Mouse (Mus musculus) urinary bladder, postnatal 0 days (tissue): Measurements from ENCODE around the gene Phkg1. TPM values are rescaled to one million over a fixed set of nuclear protein-coding genes. Genes with fewer than 3 reads are reported as not detected.

Experiments
- polyA plus RNA-seq: library from polyadenylated mRNA; unstranded; fragments of >200 nt; fragmentation: Nextera tagmentation; extraction: Ambion mirVana; gene quantifications from 2 replicates; pipeline ENCODE4 v1.2.1, GENCODE M21; 2015

The Phkg1 gene
- 0.15 and 0.33 TPM in 2 replicates for polyA plus RNA-seq

DNA sequence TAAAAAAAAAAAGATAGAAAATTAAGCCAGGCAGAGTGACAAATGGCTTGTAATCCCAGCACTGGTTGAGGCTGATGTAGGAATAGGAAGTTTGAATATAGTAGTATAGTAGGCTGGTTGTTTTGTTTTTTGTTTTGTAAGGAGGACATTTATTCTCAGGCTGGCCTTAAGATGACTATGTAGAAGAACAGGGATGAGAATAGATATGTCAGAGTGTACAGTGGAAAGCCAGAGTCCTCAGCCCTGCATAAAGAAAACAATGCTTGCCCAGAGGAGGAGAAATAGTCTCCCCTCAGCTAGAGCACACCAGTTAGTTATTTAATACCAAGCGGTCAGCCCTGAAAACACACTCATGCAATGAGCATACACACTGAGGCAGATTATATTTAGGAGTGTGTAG is at the start of gene Phkg1:
Gene Phkg1 (minus strand): TSS at position 101 of the 400 bp plus-strand sequence.

GRCm38 (mm10) chr5:129941495-129942045 is 43.2 kb upstream of the Phkg1 start, which contains the start of gene Vkorc1l1:
Gene Vkorc1l1, plus strand, starts transcription at chr5:129941970.

DNA sequence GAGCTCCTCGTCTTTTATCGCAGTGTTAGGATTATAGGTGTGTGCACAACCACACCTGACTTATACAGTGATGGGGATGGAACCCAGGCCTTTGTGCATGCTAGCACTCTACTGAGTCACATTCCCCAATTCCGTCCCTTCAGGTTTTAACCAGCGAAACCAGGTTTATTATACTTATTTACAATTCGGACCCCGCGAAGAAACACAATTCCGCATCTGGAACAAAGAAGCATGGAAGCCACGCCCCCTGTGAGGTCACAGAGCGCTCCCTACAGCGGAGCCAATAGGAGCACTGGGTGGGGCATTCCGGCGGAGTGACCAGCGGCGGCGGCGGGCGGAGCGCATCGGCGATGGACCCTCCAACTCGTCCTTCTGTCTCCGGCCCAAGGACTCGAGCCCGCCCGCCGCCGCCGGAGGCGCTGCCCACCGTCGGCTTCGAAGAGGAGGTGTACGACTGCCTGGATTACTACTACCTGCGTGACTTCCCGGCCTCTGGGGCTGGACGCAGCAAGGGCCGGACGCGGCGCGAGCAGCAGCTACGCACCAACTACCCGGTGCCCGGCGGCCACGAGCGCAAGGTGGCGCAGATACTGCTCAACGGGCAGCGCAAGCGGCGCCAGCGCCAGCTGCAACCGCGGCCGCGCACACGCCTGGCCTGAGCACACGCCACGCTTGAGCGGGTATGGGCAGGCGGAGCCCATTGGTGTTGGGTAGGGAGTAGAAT is 10.1 kb upstream of the Phkg1 start, which contains the start of gene Nupr1l:
Gene Nupr1l (plus strand): TSS at position 299 of the 724 bp plus-strand sequence.

DNA sequence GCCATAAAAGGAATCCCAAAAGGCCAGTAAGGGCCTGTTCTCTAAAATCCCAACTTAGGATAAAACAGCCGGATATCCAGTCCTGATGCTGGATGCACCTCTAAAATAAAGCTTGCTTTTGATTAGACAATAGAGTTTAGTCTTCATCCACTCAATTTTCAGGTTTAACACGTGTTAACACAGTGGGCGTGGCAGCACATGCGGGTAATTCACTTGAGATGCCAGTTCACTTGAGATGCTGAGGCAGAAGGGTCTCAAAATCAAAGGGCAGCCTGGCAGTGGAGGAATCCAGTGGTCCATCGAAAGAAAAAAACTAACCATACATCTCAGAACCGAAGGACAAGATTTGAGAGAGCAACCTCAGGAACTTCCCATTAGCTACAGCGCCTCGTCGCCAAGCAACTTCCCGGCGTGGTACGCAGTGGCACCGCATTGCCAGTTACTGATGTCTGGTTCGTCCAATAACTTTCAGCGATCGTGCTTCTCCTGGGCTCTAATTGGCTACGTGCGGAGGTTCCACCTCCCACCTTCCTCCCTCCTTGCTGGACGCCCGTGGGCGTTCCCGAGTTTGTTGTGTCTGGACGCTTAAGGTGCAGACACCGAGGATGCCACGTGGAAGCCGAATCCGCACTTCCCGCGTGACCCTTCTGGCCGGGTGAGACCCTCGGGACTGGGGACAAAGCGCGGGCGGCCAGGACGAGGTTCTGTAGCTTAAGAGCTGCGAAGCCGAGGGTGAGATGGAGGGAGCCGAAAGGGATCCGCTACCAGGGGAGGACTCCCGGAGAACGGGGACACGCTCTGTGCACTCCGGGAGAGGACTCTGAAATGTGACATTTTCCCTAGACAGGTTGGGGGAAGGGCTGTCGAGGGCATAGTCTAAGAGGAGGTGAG is 2.9 kb downstream of the Phkg1 start, which contains the start of gene Zbed5:
Gene Zbed5 (plus strand): TSS at position 526 of the 891 bp plus-strand sequence.

GRCm38 (mm10) chr5:129886911-129887636 is 11.3 kb downstream of the Phkg1 start, which contains the start of gene Chchd2:
Gene Chchd2, minus strand, starts transcription at chr5:129887470.

GRCm38 (mm10) chr5:129846752-129847557 is 51.4 kb downstream of the Phkg1 start, which contains the start of gene Sumf2:
Gene Sumf2, plus strand, starts transcription at chr5:129846986.

Other genes with a start within 250 kb of the Phkg1 start
- 1.4 and 1.7 TPM in 2 replicates for gene Zfp11, start 228.4 kb downstream of the Phkg1 start, polyA plus RNA-seq
- gene Sept14, start 190.0 kb downstream of the Phkg1 start, polyA plus RNA-seq, result not detected in 2 replicates
- gene Mrps17, start 183.1 kb downstream of the Phkg1 start, polyA plus RNA-seq, result 130 and 134 TPM in 2 replicates
- gene Nipsnap2, start 173.5 kb downstream of the Phkg1 start, polyA plus RNA-seq, result 82.8 and 84.1 TPM in 2 replicates
- 24.5 and 24.6 TPM in 2 replicates for gene Psph, start 111.1 kb downstream of the Phkg1 start, polyA plus RNA-seq
- 20.4 and 22.0 TPM in 2 replicates for gene Sumf2, start 51.6 kb downstream of the Phkg1 start, polyA plus RNA-seq
- gene Chchd2, start 11.1 kb downstream of the Phkg1 start, polyA plus RNA-seq, result 690 and 752 TPM in 2 replicates
- gene Zbed5, start 2.8 kb downstream of the Phkg1 start, polyA plus RNA-seq, result 1.7 and 2.6 TPM in 2 replicates
- gene Nupr1l, start 10.0 kb upstream of the Phkg1 start, polyA plus RNA-seq, result 4.3 and 4.5 TPM in 2 replicates
- 15.9 and 18.2 TPM in 2 replicates for gene Vkorc1l1, start 43.4 kb upstream of the Phkg1 start, polyA plus RNA-seq
- gene Gusb, start 104.5 kb upstream of the Phkg1 start, polyA plus RNA-seq, result 36.4 and 46.4 TPM in 2 replicates
- gene Asl, start 130.7 kb upstream of the Phkg1 start, polyA plus RNA-seq, result 32.7 and 35.1 TPM in 2 replicates
- 30.6 and 35.2 TPM in 2 replicates for gene Crcp, start 130.7 kb upstream of the Phkg1 start, polyA plus RNA-seq
- 75.6 and 83.0 TPM in 2 replicates for gene Tpst1, start 174.8 kb upstream of the Phkg1 start, polyA plus RNA-seq
- 3.9 and 5.0 TPM in 2 replicates for gene Kctd7, start 246.3 kb upstream of the Phkg1 start, polyA plus RNA-seq